Mouse (Mus musculus) neutrophil, adult 5-6 weeks (primary cell): ENCODE results near the gene Raph1. TPM values are rescaled to one million over a fixed set of nuclear protein-coding genes. Genes with fewer than 3 reads are reported as not detected.
A peak's percentile ranks its signal among the peaks of the same experiment; 100 is the strongest.
"Not testable (repeated sequence)": the region's sequence is repeated elsewhere in the genome, so short reads cannot be mapped to it uniquely, and the experiment has no call there.

Source experiments
- ATAC-seq: fragments of 151-379, 151-347 bp; 2 replicates; pipeline ENCODE4 v1.8.0; 2017; ENCODE audit warnings: mild to moderate bottlenecking, moderate TSS enrichment; ENCODE audit not compliant: insufficient number of reproducible peaks, poor library complexity, low FRiP score, severe bottlenecking; ENCODE audit errors: extremely low read depth
- total RNA-seq: library from RNA; stranded (forward); fragments of 200-1000 nt; gene quantifications from 2 replicates; pipeline ENCODE4 v1.2.3, GENCODE M21; 2017

The Raph1 gene
- total RNA-seq, 1 experiment from 2014 or later, result 2.7 TPM

GRCm38 (mm10) chr1:60469491-60469890, 97.4 kb downstream of the Raph1 start:
- no peak for ATAC-seq

GRCm38 (mm10) chr1:60460623-60461022, 106.3 kb downstream of the Raph1 start:
- ATAC-seq, result no peak

GRCm38 (mm10) chr1:60449896-60450295, 117.0 kb downstream of the Raph1 start:
- ATAC-seq, result no peak

GRCm38 (mm10) chr1:60447067-60447466, 119.8 kb downstream of the Raph1 start:
- ATAC-seq, result peak; percentile 70; the same call in 1 of the 2 replicates

GRCm38 (mm10) chr1:60441438-60441837, 125.5 kb downstream of the Raph1 start:
- ATAC-seq, result not testable (repeated sequence)

GRCm38 (mm10) chr1:60432497-60432896, 134.4 kb downstream of the Raph1 start:
- ATAC-seq, result no peak

Other genes starting within 250 kb of the Raph1 start
- 11.7 and 12.5 TPM in 2 replicates for gene Cyp20a1, start 223.8 kb downstream of the Raph1 start, total RNA-seq
- 3.4 and 5.4 TPM in 2 replicates for gene Abi2, start 157.5 kb downstream of the Raph1 start, total RNA-seq
- gene Cd28, start 149.7 kb upstream of the Raph1 start, total RNA-seq, result 13.5 and 15.8 TPM in 2 replicates